Mouse (Mus musculus) T-cell, adult 66 days (primary cell): ENCODE results near the gene Atf1. TPM values are rescaled to one million over a fixed set of nuclear protein-coding genes. Genes with fewer than 3 reads are reported as not detected.

Experiments used
- total RNA-seq, 2 experiments: library from RNA; stranded (reverse); gene quantifications; 3 replicates in 1 of 2; 4 replicates in 1 of 2; pipeline ENCODE4 v1.2.4; 2023

Atf1 gene
- total RNA-seq: 10 to 100 TPM; 90.9 to 92.3 TPM

GRCm38 (mm10) chr15:100227663-100228534 lies at the start of gene Atf1:
Gene Atf1 (plus strand): TSS chr15:100227819.

GRCm38 (mm10) chr15:100280626-100281025 lies 53.0 kb downstream of the Atf1 start, which contains the start of gene Tmprss12:
Gene Tmprss12 (plus strand): TSS chr15:100280837.

GRCm38 (mm10) chr15:100304019-100304991 lies 76.7 kb downstream of the Atf1 start, which contains the start of gene Mettl7a1:
Gene Mettl7a1 (plus strand): TSS chr15:100304140.

Other genes starting within 250 kb of the Atf1 start
- gene Dip2b, start 189.2 kb upstream of the Atf1 start, total RNA-seq: 10 to 100 TPM; 72.0 to 74.2 TPM
- not detected for gene Tmprss12, start 53.0 kb downstream of the Atf1 start, total RNA-seq
- gene Mettl7a1, start 76.3 kb downstream of the Atf1 start, total RNA-seq: 10 to 100 TPM; 23.5 to 26.5 TPM
- gene Mettl7a3, start 107.1 kb downstream of the Atf1 start, total RNA-seq: under 1 TPM in 1 of 2 experiments, not detected in 1; 0.62 TPM
- gene Methig1, start 125.3 kb downstream of the Atf1 start, total RNA-seq: 1 to 10 TPM in 1 of 2 experiments, not detected in 1; 1.7 TPM
- under 1 TPM; 0.50 to 0.96 TPM for gene Mettl7a2, start 125.4 kb downstream of the Atf1 start, total RNA-seq
- not detected for gene Higd1c, start 136.7 kb downstream of the Atf1 start, total RNA-seq
- gene Gm5475, start 194.3 kb downstream of the Atf1 start, total RNA-seq: not detected
- gene Slc11a2, start 197.3 kb downstream of the Atf1 start, total RNA-seq: 10 to 100 TPM; 65.3 to 71.9 TPM
- gene Letmd1, start 241.2 kb downstream of the Atf1 start, total RNA-seq: 10 to 100 TPM; 46.4 to 47.3 TPM